ENCODE assay signal across 18 mouse cellular contexts in genomic region chr5:114728160-114728559, GRCm38 (mm10). TPM values are rescaled to one million over a fixed set of nuclear protein-coding genes. Genes with fewer than 3 reads are reported as not detected.
DNase-seq lines count a peak whose midpoint lies in the region; ATAC-seq lines count a peak whose summit lies in the region.
"Had no signal": no experiment of that assay in that cellular context is flagged by ENCODE, and none has a peak within 500 bp of the region (broad histone marks: within the 10 kb centered on the region; RNA-seq: fewer than 3 reads in every experiment).

No protein-coding gene starts in this region.

- 0 out of 2 replicates have a peak, but pooled peaks have one; percentile 16 for ATAC-seq in frontal cortex, adult (ENCODE audit: low TSS enrichment)
- no peak for ATAC-seq in CD4-positive, CD25-positive, alpha-beta regulatory T cell, adult 4 months

- H3K4me1 ChIP-seq in brown adipose tissue, adult 24 weeks (ENCODE audit: control insufficient read depth, insufficient read depth, insufficient read length, low read length) = 0 out of 2 replicates have a peak, but pooled peaks cover 4% of the 10 kb centered on the region
- H3K4me1 ChIP-seq: forebrain, embryonic 12.5 days; hindbrain, embryonic 15.5 days; liver, embryonic 15.5 days; neural tube, embryonic 12.5 days; stomach, embryonic 15.5 days had no signal

- no peak overlapping the region for H3K4me3 ChIP-seq in brown adipose tissue, adult 24 weeks (ENCODE audit: insufficient read depth, low read depth, low read length)
- H3K4me3 ChIP-seq: forebrain, embryonic 12.5 days; hindbrain, embryonic 15.5 days; liver, embryonic 15.5 days; neural tube, embryonic 12.5 days; stomach, embryonic 15.5 days had no signal

- DNase-seq in frontal cortex, adult 2 months (ENCODE audit: extremely low spot score in 1 of 2, low spot score in 1 of 2) = no peak
- peak; percentile 77 for DNase-seq in NIH3T3 (ENCODE audit: low read depth)
- DNase-seq in heart, postnatal 25 days (ENCODE audit: low spot score) = peak; percentile 34
- DNase-seq in lung, postnatal 4 days = no peak
- DNase-seq in right cerebral cortex, postnatal 25 days = no peak
- DNase-seq: cerebellum, adult 9-10 months; left cerebral cortex, postnatal 4 days; lung, postnatal 36 days; midbrain, embryonic 14.5 days; thymus, postnatal 4 days had no signal

- 0 out of 2 replicates have a peak overlapping the region, but pooled peaks have one; percentile 6 for H3K27ac ChIP-seq in brown adipose tissue, adult 24 weeks (replicated peaks; ENCODE audit: low read depth, low read length)
- H3K27ac ChIP-seq: forebrain, embryonic 12.5 days; hindbrain, embryonic 15.5 days; liver, embryonic 15.5 days; neural tube, embryonic 12.5 days; stomach, embryonic 15.5 days had no signal

- intact Hi-C loops in heart, postnatal 25 days (cut with DNase I) = no loop called here

RNA-seq across cellular contexts. Expression of gene Tchp, which starts 20.6 kb away (rescaled TPM):
- polyA plus RNA-seq in frontal cortex, adult 2 months (2012; rRNA removed) = 19.9 and 20.3 TPM in 2 replicates
- 1.5 and 4.4 TPM in 2 replicates for polyA plus RNA-seq in brown adipose tissue, adult 24 weeks (2012; ENCODE audit: insufficient read depth, insufficient read length, missing spikeins)
- total RNA-seq in heart, postnatal 25 days (2021) = 1 to 10 TPM; 3.5 to 3.6 TPM
- 10 to 100 TPM in 1 of 2 experiments, 1 to 10 TPM in 1; 3.7 to 14.3 TPM for polyA plus RNA-seq in CD4-positive, CD25-positive, alpha-beta regulatory T cell, adult 4 months (2017; shearing (Covaris generic))

RNA-seq across cellular contexts. Expression of gene Gltp, which starts 37.4 kb away (rescaled TPM):
- 51.5 and 58.9 TPM in 2 replicates for polyA plus RNA-seq in frontal cortex, adult 2 months (2012; rRNA removed)
- polyA plus RNA-seq in brown adipose tissue, adult 24 weeks (2012; ENCODE audit: insufficient read depth, insufficient read length, missing spikeins) = 29.8 and 31.9 TPM in 2 replicates
- total RNA-seq in heart, postnatal 25 days (2021) = 10 to 100 TPM; 17.1 to 18.0 TPM
- polyA plus RNA-seq in CD4-positive, CD25-positive, alpha-beta regulatory T cell, adult 4 months (2017; shearing (Covaris generic)) = 100 to 1,000 TPM; 217 to 251 TPM

RNA-seq across cellular contexts. Expression of gene Ankrd13a, which starts 46.3 kb away (rescaled TPM):
- 32.8 and 33.0 TPM in 2 replicates for polyA plus RNA-seq in frontal cortex, adult 2 months (2012; rRNA removed)
- polyA plus RNA-seq in brown adipose tissue, adult 24 weeks (2012; ENCODE audit: insufficient read depth, insufficient read length, missing spikeins) = 37.1 and 53.8 TPM in 2 replicates
- total RNA-seq in heart, postnatal 25 days (2021) = 10 to 100 TPM; 31.3 to 35.2 TPM
- polyA plus RNA-seq in CD4-positive, CD25-positive, alpha-beta regulatory T cell, adult 4 months (2017; shearing (Covaris generic)) = 10 to 100 TPM; 13.9 to 23.3 TPM

RNA-seq across cellular contexts. Expression of gene Git2, which starts 47.2 kb away (rescaled TPM):
- 48.1 and 49.1 TPM in 2 replicates for polyA plus RNA-seq in frontal cortex, adult 2 months (2012; rRNA removed)
- polyA plus RNA-seq in brown adipose tissue, adult 24 weeks (2012; ENCODE audit: insufficient read depth, insufficient read length, missing spikeins) = 15.1 and 17.6 TPM in 2 replicates
- 10 to 100 TPM; 29.1 to 37.9 TPM for total RNA-seq in heart, postnatal 25 days (2021)
- 100 to 1,000 TPM; 147 to 207 TPM for polyA plus RNA-seq in CD4-positive, CD25-positive, alpha-beta regulatory T cell, adult 4 months (2017; shearing (Covaris generic))

Comparison
In these comparisons a context has a peak if more than half of its experiments do, and no peak if none do; other contexts are left out.
1. DNase-seq: peak in NIH3T3 (single experiment) and heart, postnatal 25 days (single experiment); none in frontal cortex, adult 2 months (0 of 2), lung, postnatal 4 days (0 of 2) and right cerebral cortex, postnatal 25 days (single experiment).